Mouse (Mus musculus) heart, embryonic 16.5 days (tissue): ENCODE results near the gene Aldh1a7. TPM values are rescaled to one million over a fixed set of nuclear protein-coding genes. Genes with fewer than 3 reads are reported as not detected.
"Not testable (repeated sequence)": the region's sequence is repeated elsewhere in the genome, so short reads cannot be mapped to it uniquely, and the experiment has no call there.

Source experiments
- ATAC-seq: fragments of 200-750 bp; cut with Nextera tagmentation; replicated peaks from 2 replicates; pipeline ENCODE4 v1.8.0; 2017; ENCODE audit warnings: moderate number of reproducible peaks; ENCODE audit not compliant: insufficient read depth, low FRiP score; ENCODE audit errors: extremely low read depth
- H3K27ac ChIP-seq: fragments of 300-500 bp; sonication (generic); 2 replicates; pipeline ENCODE4 v1.5.1; 2014; ENCODE audit warnings: mild to moderate bottlenecking, low read length, control low read depth, moderate library complexity
- H3K27me3 ChIP-seq: fragments of 300-500 bp; sonication (generic); 2 replicates; pipeline ENCODE4 v1.6.1; 2014; ENCODE audit warnings: low read length, mixed read lengths; ENCODE audit not compliant: control insufficient read depth, insufficient read depth
- H3K36me3 ChIP-seq: fragments of 300-500 bp; sonication (generic); 2 replicates; pipeline ENCODE4 v1.6.1; 2014; ENCODE audit not compliant: control insufficient read depth, insufficient read depth
- H3K4me1 ChIP-seq: fragments of 300-500 bp; sonication (generic); 2 replicates; pipeline ENCODE4 v1.6.1; 2014; ENCODE audit warnings: low read length, mixed read lengths; ENCODE audit not compliant: control insufficient read depth, insufficient read depth
- H3K4me2 ChIP-seq: fragments of 300-500 bp; sonication (generic); 2 replicates; pipeline ENCODE4 v1.6.1; 2014; ENCODE audit warnings: low read depth, mild to moderate bottlenecking, control low read depth, low read length
- H3K4me3 ChIP-seq: fragments of 300-500 bp; sonication (generic); 2 replicates; pipeline ENCODE4 v1.5.1; 2014; ENCODE audit warnings: mild to moderate bottlenecking, control low read depth, low read length
- H3K9ac ChIP-seq: fragments of 300-500 bp; sonication (generic); 2 replicates; pipeline ENCODE4 v1.6.1; 2014; ENCODE audit warnings: low read length, control low read depth
- H3K9me3 ChIP-seq: fragments of 300-500 bp; sonication (generic); replicated peaks from 2 replicates; pipeline ENCODE4 v1.6.1; 2016; ENCODE audit warnings: low read length; ENCODE audit not compliant: control insufficient read depth
- WGBS: fragments of 180-500 bp; shearing (Covaris S2); extraction: QIAGEN DNeasy Blood & Tissue Kit; methylation state at CpG from one replicate; pipeline ENCODE4 v1.1.7; 2014; 5-methylcytosine and 5-hydroxymethylcytosine counted together
- polyA plus RNA-seq: library from polyadenylated mRNA; unstranded; fragments of >200 nt; fragmentation: Nextera tagmentation; extraction: Ambion mirVana; gene quantifications from 2 replicates; pipeline ENCODE4 v1.2.1, GENCODE M21; 2015

The Aldh1a7 gene
- polyA plus RNA-seq, 1 experiment from 2014 or later = 2.3 TPM

- Histone ChIP-seq H3K27me3 (no peaks in the 10 kb centered on the region), H3K27ac (no peak overlapping the region), H3K4me3 (no peak overlapping the region), H3K4me2 (no peak overlapping the region), H3K36me3 (no peaks in the 10 kb centered on the region), H3K4me1 (no peaks in the 10 kb centered on the region), H3K9me3 (no peaks in the 10 kb centered on the region), H3K9ac (no peak overlapping the region)
- 75% methylated on average over 1 of the region's 1 CpGs for WGBS
- no peak for ATAC-seq
These were observed 74.2 kb downstream of the Aldh1a7 start for GRCm38 (mm10) chr19:20653082-20653676.

GRCm38 (mm10) chr19:20650008-20650407 lies 77.4 kb downstream of the Aldh1a7 start:
- H3K27me3 ChIP-seq = no peaks in the 10 kb centered on the region
- no peaks in the 10 kb centered on the region for H3K9me3 ChIP-seq
- no peak overlapping the region for H3K27ac ChIP-seq
- H3K9ac ChIP-seq = no peak overlapping the region
- ATAC-seq = no peak
- no peaks in the 10 kb centered on the region for H3K4me1 ChIP-seq
- H3K4me3 ChIP-seq = no peak overlapping the region
- 36% methylated on average over 2 of the region's 2 CpGs for WGBS
- no peak overlapping the region for H3K4me2 ChIP-seq
- H3K36me3 ChIP-seq = no peaks in the 10 kb centered on the region

- not testable (repeated sequence) for H3K9ac ChIP-seq, H3K4me2 ChIP-seq, H3K9me3 ChIP-seq, H3K36me3 ChIP-seq, H3K27me3 ChIP-seq, ATAC-seq, H3K4me1 ChIP-seq, H3K4me3 ChIP-seq, H3K27ac ChIP-seq
These were observed 79.9 kb downstream of the Aldh1a7 start for GRCm38 (mm10) chr19:20647496-20647895.

GRCm38 (mm10) chr19:20644346-20644745 lies 83.0 kb downstream of the Aldh1a7 start:
- Histone ChIP-seq H3K4me3 (no peak overlapping the region), H3K4me1 (no peaks in the 10 kb centered on the region)
- no peak for ATAC-seq

More at GRCm38 (mm10) chr19:20644346-20644745, 83.0 kb downstream of the Aldh1a7 start:
- no peaks in the 10 kb centered on the region for H3K9me3 ChIP-seq
- no peak overlapping the region for H3K9ac ChIP-seq
- H3K36me3 ChIP-seq = no peaks in the 10 kb centered on the region
- H3K27me3 ChIP-seq = no peaks in the 10 kb centered on the region
- no peak overlapping the region for H3K4me2 ChIP-seq
- H3K27ac ChIP-seq = no peak overlapping the region
- 65% methylated on average over 3 of the region's 3 CpGs for WGBS

Other genes starting within 250 kb of the Aldh1a7 start
- gene Aldh1a1, start 234.8 kb downstream of the Aldh1a7 start, polyA plus RNA-seq = 6.9 and 7.7 TPM in 2 replicates
- gene Tmc1, start 226.6 kb upstream of the Aldh1a7 start, polyA plus RNA-seq = not detected in 2 replicates